Mouse (Mus musculus) CH12.LX (cell line): Measurements from ENCODE around the gene Ctsl. TPM values are rescaled to one million over a fixed set of nuclear protein-coding genes. Genes with fewer than 3 reads are reported as not detected.

ENCODE experiments used
- DNase-seq: peaks from one replicate; pipeline ENCODE4 v3.0.0-alpha.2; 2013; ENCODE audit errors: extremely low read depth
- H3K27ac ChIP-seq: 2 replicates; pipeline ENCODE4 v1.5.1; 2012; ENCODE audit warnings: low read depth, mild to moderate bottlenecking, control low read depth, moderate library complexity; ENCODE audit not compliant: insufficient read depth
- H3K27me3 ChIP-seq: replicated peaks from 2 replicates; pipeline ENCODE3; 2012; ENCODE audit warnings: inconsistent platforms
- H3K36me3 ChIP-seq, 2 experiments: replicated peaks in 1 of 2; 2 replicates each; pipeline versions ENCODE3 to v1.6.1; 2012; ENCODE audit warnings: inconsistent platforms in 1 of 2, low read length in 1 of 2, mild to moderate bottlenecking in 1 of 2, mixed read lengths in 1 of 2, moderate library complexity in 1 of 2; ENCODE audit not compliant: control insufficient read depth in 1 of 2, insufficient read depth in 1 of 2
- H3K4me1 ChIP-seq, 2 experiments: 2 replicates each; pipeline ENCODE4 v1.6.1; 2012; ENCODE audit warnings: inconsistent platforms in 1 of 2, moderate library complexity in 1 of 2; ENCODE audit not compliant: insufficient read depth in 2 of 2, control insufficient read depth in 1 of 2
- H3K4me2 ChIP-seq: 2 replicates; pipeline ENCODE4 v1.6.1; 2012; ENCODE audit warnings: low read depth, mild to moderate bottlenecking, control low read depth; ENCODE audit not compliant: poor library complexity, insufficient read depth, severe bottlenecking
- H3K4me3 ChIP-seq, 3 experiments: fragments of 150-350 bp in 1 of 3; sonication (generic) in 1 of 3; replicated peaks in 1 of 3; 2 replicates each; pipeline versions ENCODE3 to v1.5.1; 2011 to 2012; ENCODE audit warnings: low read depth in 2 of 3, low read length in 2 of 3, mild to moderate bottlenecking in 2 of 3, moderate library complexity in 2 of 3, control low read depth in 1 of 3, improper control_type of control experiment in 1 of 3, inconsistent platforms in 1 of 3, mixed read lengths in 1 of 3; ENCODE audit not compliant: poor library complexity in 1 of 3
- H3K79me2 ChIP-seq: replicated peaks from 2 replicates; pipeline ENCODE4 v1.6.1; 2012; ENCODE audit warnings: mild to moderate bottlenecking, moderate library complexity; ENCODE audit not compliant: control insufficient read depth, poor library complexity, insufficient read depth, severe bottlenecking; ENCODE audit errors: extremely low read depth
- H3K9ac ChIP-seq: 2 replicates; pipeline ENCODE4 v1.6.1; 2012; ENCODE audit warnings: low read depth, mild to moderate bottlenecking, control low read depth, moderate library complexity; ENCODE audit not compliant: insufficient read depth
- H3K9me3 ChIP-seq: replicated peaks from 2 replicates; pipeline ENCODE3; 2012; ENCODE audit warnings: low read length, inconsistent platforms, mixed read lengths
- BHLHE40 ChIP-seq: IDR thresholded peaks from 2 replicates; pipeline ENCODE4 v1.6.1; 2011; ENCODE audit warnings: mild to moderate bottlenecking, low read depth, low read length, improper control_type of control experiment
- CHD1 ChIP-seq: IDR thresholded peaks from 2 replicates; pipeline ENCODE4 v1.6.1; 2012; ENCODE audit warnings: low read depth, low read length, improper control_type of control experiment, inconsistent platforms
- CTCF ChIP-seq, 2 experiments: IDR thresholded peaks in 1 of 2; conservative IDR thresholded peaks in 1 of 2; 2 replicates each; pipeline ENCODE4 v1.5.1; 2011 to 2012; ENCODE audit warnings: low read depth in 2 of 2, low read length in 2 of 2, improper control_type of control experiment in 1 of 2, inconsistent platforms in 1 of 2, mild to moderate bottlenecking in 1 of 2, moderate library complexity in 1 of 2
- EP300 ChIP-seq: IDR thresholded peaks from 2 replicates; pipeline ENCODE4 v1.6.1; 2011; ENCODE audit warnings: low read length, improper control_type of control experiment
- HCFC1 ChIP-seq: IDR thresholded peaks from 2 replicates; pipeline ENCODE4 v1.6.1; 2012; ENCODE audit warnings: low read depth, mild to moderate bottlenecking, inconsistent platforms, low read length, improper control_type of control experiment
- IRF4 ChIP-seq: IDR thresholded peaks from 2 replicates; pipeline ENCODE4 v1.6.1; 2014; ENCODE audit warnings: low read depth, mild to moderate bottlenecking, inconsistent platforms, low read length, improper control_type of control experiment
- KAT2A ChIP-seq: IDR thresholded peaks from 2 replicates; pipeline ENCODE4 v1.6.1; 2012; ENCODE audit warnings: low read length, improper control_type of control experiment, inconsistent platforms; ENCODE audit not compliant: insufficient replicate concordance
- MAFK ChIP-seq: IDR thresholded peaks from 2 replicates; pipeline ENCODE4 v1.6.1; 2011; ENCODE audit warnings: low read length, improper control_type of control experiment; ENCODE audit not compliant: insufficient replicate concordance
- MAZ ChIP-seq: IDR thresholded peaks from 2 replicates; pipeline ENCODE4 v1.6.1; 2012; ENCODE audit warnings: low read depth, mild to moderate bottlenecking, inconsistent platforms, low read length, improper control_type of control experiment, moderate library complexity
- MEF2A ChIP-seq: IDR thresholded peaks from 2 replicates; pipeline ENCODE4 v1.6.1; 2014; ENCODE audit warnings: low read depth, mild to moderate bottlenecking, inconsistent platforms, low read length, improper control_type of control experiment, borderline replicate concordance
- NELFE ChIP-seq: IDR thresholded peaks from 2 replicates; pipeline ENCODE4 v1.6.1; 2011; ENCODE audit warnings: low read depth, low read length, improper control_type of control experiment
- NRF1 ChIP-seq: IDR thresholded peaks from 2 replicates; pipeline ENCODE4 v1.6.1; 2014; ENCODE audit warnings: low read depth, mild to moderate bottlenecking, inconsistent platforms, low read length, improper control_type of control experiment, moderate library complexity
- POLR2AphosphoS2 ChIP-seq: IDR thresholded peaks from 2 replicates; pipeline ENCODE4 v1.6.1; 2011; ENCODE audit warnings: low read depth, low read length, improper control_type of control experiment
- SIN3A ChIP-seq: IDR thresholded peaks from 2 replicates; pipeline ENCODE4 v1.6.1; 2012; ENCODE audit warnings: low read length, improper control_type of control experiment, inconsistent platforms
- SMC3 ChIP-seq: IDR thresholded peaks from 2 replicates; pipeline ENCODE4 v1.6.1; 2011; ENCODE audit warnings: low read depth, low read length, improper control_type of control experiment
- TCF12 ChIP-seq: IDR thresholded peaks from 2 replicates; pipeline ENCODE4 v1.6.1; 2014; ENCODE audit warnings: low read depth, mild to moderate bottlenecking, inconsistent platforms, low read length, improper control_type of control experiment
- ZMIZ1 ChIP-seq: IDR thresholded peaks from 2 replicates; pipeline ENCODE4 v1.6.1; 2012; ENCODE audit warnings: low read depth, mild to moderate bottlenecking, inconsistent platforms, low read length, improper control_type of control experiment
- ZNF384 ChIP-seq: IDR thresholded peaks from 2 replicates; pipeline ENCODE4 v1.6.1; 2012; ENCODE audit warnings: low read depth, low read length, improper control_type of control experiment, inconsistent platforms
- dilution Hi-C: fragments of 300-500 bp; cut with MboI; formaldehyde crosslinking; loops from 2 replicates; pipeline ENCODE4 v1.14.3; 2020; ENCODE audit warnings: low sequenced_read_pairs; ENCODE audit not compliant: extremely low pct_unique_long_range_greater_than_20kb, extremely low pct_ligation_motif_present
- in situ Hi-C: fragments of 300-500 bp; cut with MboI; formaldehyde crosslinking; loops from 3 replicates; pipeline ENCODE4 v1.14.3; 2019; ENCODE audit warnings: low sequenced_read_pairs, low pct_ligation_motif_present, low pct_unique_long_range_greater_than_20kb, mixed read lengths
- polyA plus RNA-seq: library from polyadenylated mRNA; unstranded; fragments of >175 nt; gene quantifications from 2 replicates; pipeline ENCODE4 v1.2.1, GENCODE M21; 2012; ENCODE audit warnings: low read depth; ENCODE audit not compliant: insufficient read length
- total RNA-seq, 2 experiments: library from RNA; depleted of rRNA; stranded (reverse); fragments of 300-350 nt in 1 of 2; fragments of >200 nt in 1 of 2; gene quantifications; 2 replicates each; pipeline ENCODE4 v1.2.3; 2012 to 2014

Gene Ctsl
- total and polyA plus RNA-seq, 3 experiments = 0.89 to 6.5 (median 4.6) TPM

GRCm38 (mm10) chr13:64311266-64311665, 59.4 kb downstream of the Ctsl start:
- Histone ChIP-seq H3K4me2 (peak overlapping the region; percentile 70), H3K27ac (no peak overlapping the region), H3K79me2 (no peaks in the 10 kb centered on the region), H3K9me3 (no peaks in the 10 kb centered on the region), H3K36me3 (peaks cover 12 to 16% of the 10 kb centered on the region in 2 experiments), H3K27me3 (peaks cover 2% of the 10 kb centered on the region), H3K9ac (peak overlapping the region; percentile 46), H3K4me1 (peaks cover 9 to 48% of the 10 kb centered on the region in 2 experiments), H3K4me3 (peak overlapping the region; percentile 60 to 77 (median 64))
- in situ Hi-C loops (loop anchor here (5.0 to 10.0 kb wide), 2 partner anchors 64 to 126 kb away; no protein-coding TSS in a partner anchor), dilution Hi-C loops (no loop called here)
- no peak for DNase-seq
- TF ChIP-seq ZNF384 = no peak

GRCm38 (mm10) chr13:64310585-64310984, 60.1 kb downstream of the Ctsl start:
- no peak overlapping the region for H3K4me3 ChIP-seq
- H3K9ac ChIP-seq = no peak overlapping the region
- H3K9me3 ChIP-seq = no peaks in the 10 kb centered on the region
- no peak overlapping the region for H3K27ac ChIP-seq
- H3K79me2 ChIP-seq = no peaks in the 10 kb centered on the region
- dilution Hi-C loops (no loop called here), in situ Hi-C loops (loop anchor here (5.0 to 10.0 kb wide), 2 partner anchors 63 to 126 kb away; no protein-coding TSS in a partner anchor)
- peaks cover 9 to 45% of the 10 kb centered on the region in 2 experiments for H3K4me1 ChIP-seq
- H3K36me3 ChIP-seq = peaks cover 12 to 19% of the 10 kb centered on the region in 2 experiments
- H3K27me3 ChIP-seq = peaks cover 2% of the 10 kb centered on the region
- DNase-seq = no peak
- H3K4me2 ChIP-seq = no peak overlapping the region
- no peak for TF ChIP-seq ZNF384
- TF ChIP-seq CHD1 = no peak
- no peak for TF ChIP-seq ZMIZ1
- TF ChIP-seq EP300 = no peak
- TF ChIP-seq CTCF (conservative IDR thresholded peaks at IDR 0.05 in 1 of 2, IDR thresholded peaks at IDR 0.05 in 1 of 2; ENCODE audit: low read depth in 2 of 2, low read length in 2 of 2) = no peak
- TF ChIP-seq MEF2A = no peak
- TF ChIP-seq BHLHE40 = no peak
- no peak for TF ChIP-seq IRF4
- no peak for TF ChIP-seq NRF1
- TF ChIP-seq SMC3 = no peak
- TF ChIP-seq POLR2AphosphoS2 = no peak
- no peak for TF ChIP-seq NELFE

GRCm38 (mm10) chr13:64309842-64310241, 60.8 kb downstream of the Ctsl start:
- peaks cover 9 to 45% of the 10 kb centered on the region in 2 experiments for H3K4me1 ChIP-seq
- H3K4me3 ChIP-seq = no peak overlapping the region
- H3K79me2 ChIP-seq = no peaks in the 10 kb centered on the region
- H3K9ac ChIP-seq = no peak overlapping the region
- H3K9me3 ChIP-seq = no peaks in the 10 kb centered on the region
- in situ Hi-C loops (loop anchor here (5.0 to 10.0 kb wide), 2 partner anchors 63 to 125 kb away; no protein-coding TSS in a partner anchor), dilution Hi-C loops (no loop called here)
- no peak overlapping the region for H3K27ac ChIP-seq
- no peak overlapping the region for H3K4me2 ChIP-seq
- TF ChIP-seq CTCF (conservative IDR thresholded peaks at IDR 0.05 in 1 of 2, IDR thresholded peaks at IDR 0.05 in 1 of 2; ENCODE audit: low read depth in 2 of 2, low read length in 2 of 2) = no peak
- TF ChIP-seq ZMIZ1 = no peak
- TF ChIP-seq KAT2A = no peak
- TF ChIP-seq MAFK = no peak
- TF ChIP-seq POLR2AphosphoS2 = no peak
- no peak for TF ChIP-seq SIN3A
- 0 out of 2 replicates have a peak, but pooled peaks have one; percentile 11 for TF ChIP-seq TCF12
- no peak for TF ChIP-seq CHD1
- TF ChIP-seq MAZ = no peak
- peak; percentile 79 for TF ChIP-seq BHLHE40
- no peak for TF ChIP-seq NRF1
- no peak for TF ChIP-seq HCFC1
- DNase-seq = no peak
- peaks cover 2% of the 10 kb centered on the region for H3K27me3 ChIP-seq
- peaks cover 12 to 23% of the 10 kb centered on the region in 2 experiments for H3K36me3 ChIP-seq
